Mouse (Mus musculus): ENCODE data around the gene Hist1h4f.
A peak's percentile ranks its signal among the peaks of the same experiment; 100 is the strongest.
"Not testable (repeated sequence)": the region's sequence is repeated elsewhere in the genome, so short reads cannot be mapped to it uniquely, and the experiment has no call there.

Hist1h4f gene

DNA sequence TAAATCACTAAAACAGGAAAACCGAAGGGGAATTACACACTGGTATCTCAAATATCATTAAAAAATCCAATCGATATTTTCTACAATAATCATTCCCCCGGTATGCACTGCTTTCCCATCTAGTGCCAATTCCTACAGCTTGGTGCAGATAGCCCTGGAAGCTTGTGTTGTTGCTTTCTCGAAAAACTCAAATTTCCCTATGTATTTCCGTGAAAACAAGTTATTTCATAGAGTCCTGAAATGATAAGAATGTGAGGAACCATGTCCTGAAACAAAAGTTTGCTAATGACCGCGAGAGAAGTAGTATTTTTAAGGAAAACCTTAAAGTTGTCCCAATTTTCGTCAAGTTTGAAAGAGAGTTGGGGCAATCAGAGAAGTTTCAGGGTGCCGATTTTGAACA, 2.9 kb upstream of the Hist1h4f start:
- DNase-seq: no peak

- DNase-seq: no peak
Measured at GRCm38 (mm10) chr13:23552962-23553361, 1.5 kb upstream of the Hist1h4f start, which contains the start of gene Hist1h1d. Gene Hist1h1d, plus strand, starts transcription at chr13:23553262.

GRCm38 (mm10) chr13:23551931-23552914, 775 bp upstream of the Hist1h4f start:
- no peak for DNase-seq

GRCm38 (mm10) chr13:23550761-23551145, 695 bp downstream of the Hist1h4f start:
- no peak for DNase-seq

DNA sequence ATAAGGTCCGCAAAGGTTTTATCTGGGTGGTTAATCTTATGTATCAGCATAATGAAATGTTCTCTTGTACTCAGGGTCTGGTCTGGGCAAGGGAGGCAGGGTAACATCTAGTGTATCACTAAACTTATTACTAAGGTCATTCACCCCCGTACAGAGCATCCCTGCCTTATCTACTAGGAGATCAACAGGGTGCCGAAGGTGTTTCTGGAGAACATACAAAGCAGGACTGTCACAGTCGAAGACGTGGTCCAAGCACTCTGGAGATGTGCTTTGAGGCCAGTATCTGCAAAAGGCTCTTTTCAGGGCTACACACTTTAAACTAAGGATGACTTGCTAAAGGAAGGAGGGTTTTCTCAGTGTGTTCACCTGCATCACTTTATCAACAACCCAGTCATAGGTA, 4.8 kb downstream of the Hist1h4f start:
- no peak for DNase-seq

GRCm38 (mm10) chr13:23544787-23545120, 6.7 kb downstream of the Hist1h4f start:
- not testable (repeated sequence) for DNase-seq

DNA sequence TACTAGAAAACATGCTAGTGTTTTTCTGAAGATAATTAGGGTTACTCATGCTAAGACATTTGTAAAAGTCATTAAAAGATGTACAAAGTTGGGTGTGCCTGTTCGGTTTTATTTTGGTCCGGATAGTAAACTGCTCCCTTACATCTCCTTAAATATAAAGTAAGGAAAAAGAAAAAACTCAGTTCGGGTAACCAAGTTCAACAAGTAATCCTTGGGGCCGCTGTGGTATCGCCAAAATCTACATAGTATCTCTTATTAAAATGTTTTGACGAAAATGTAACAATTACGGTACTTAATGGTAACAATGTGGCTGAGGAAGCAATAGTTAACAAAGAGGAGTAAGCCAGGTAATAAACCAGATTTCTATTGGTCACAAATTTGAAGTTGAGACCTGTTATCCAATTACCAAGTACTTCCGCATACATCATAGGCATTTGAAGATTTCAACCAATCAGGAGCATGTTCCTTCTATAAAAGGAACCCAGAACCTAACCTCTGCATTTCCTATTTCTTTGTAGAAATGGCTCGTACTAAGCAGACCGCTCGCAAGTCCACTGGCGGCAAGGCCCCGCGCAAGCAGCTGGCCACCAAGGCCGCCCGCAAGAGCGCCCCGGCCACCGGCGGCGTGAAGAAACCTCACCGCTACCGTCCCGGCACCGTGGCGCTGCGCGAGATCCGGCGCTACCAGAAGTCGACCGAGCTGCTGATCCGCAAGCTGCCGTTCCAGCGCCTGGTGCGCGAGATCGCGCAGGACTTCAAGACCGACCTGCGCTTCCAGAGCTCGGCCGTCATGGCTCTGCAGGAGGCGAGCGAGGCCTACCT, 7.3 kb downstream of the Hist1h4f start, which contains the start of gene Hist1h3f:
Gene Hist1h3f (plus strand): TSS at position 88 of the 822 bp plus-strand sequence.
- peak; percentile 47 to 89 for DNase-seq

GRCm38 (mm10) chr13:23542999-23543607, 8.3 kb downstream of the Hist1h4f start, which contains the start of gene Hist1h2bh:
Gene Hist1h2bh, minus strand, starts transcription at chr13:23543392.
- DNase-seq: peak; percentile 60 to 87

DNA sequence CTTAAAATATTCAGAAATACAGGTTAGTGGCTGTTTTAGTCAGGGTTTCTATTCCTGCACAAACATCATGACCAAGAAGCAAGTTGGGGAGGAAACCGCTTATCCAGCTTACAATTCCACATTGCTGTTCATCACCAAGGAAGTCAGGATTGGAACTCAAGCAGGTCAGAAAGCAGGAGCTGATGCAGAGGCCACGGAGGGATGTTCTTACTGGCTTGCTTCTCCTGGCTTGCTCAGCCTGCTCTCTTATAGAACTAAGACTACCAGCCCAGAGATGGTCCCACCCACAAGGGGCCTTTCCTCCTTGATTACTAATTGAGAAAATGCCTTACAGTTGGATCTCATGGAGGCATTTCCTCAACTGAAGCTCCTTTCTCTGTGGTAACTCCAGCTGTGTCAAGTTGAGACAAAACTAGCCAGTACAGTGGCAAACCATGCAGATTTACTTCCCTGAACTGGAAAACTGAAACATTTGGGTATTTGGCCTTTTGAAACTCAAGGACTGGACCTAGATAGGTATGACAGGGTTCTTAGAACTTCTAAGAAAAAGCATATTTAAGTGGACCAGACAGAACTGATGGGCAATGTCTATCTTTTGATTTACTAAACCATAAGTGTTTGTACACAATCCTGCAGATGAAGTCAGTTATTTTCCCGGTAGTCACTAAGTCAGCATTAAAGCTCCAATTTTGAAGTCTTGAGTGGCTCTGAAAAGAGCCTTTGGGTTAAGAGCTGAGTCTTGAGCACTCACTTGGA, 9.0 kb downstream of the Hist1h4f start:
- DNase-seq: not testable (repeated sequence)

- no peak for DNase-seq
Measured at GRCm38 (mm10) chr13:23541497-23541896, 10.0 kb downstream of the Hist1h4f start.

DNA sequence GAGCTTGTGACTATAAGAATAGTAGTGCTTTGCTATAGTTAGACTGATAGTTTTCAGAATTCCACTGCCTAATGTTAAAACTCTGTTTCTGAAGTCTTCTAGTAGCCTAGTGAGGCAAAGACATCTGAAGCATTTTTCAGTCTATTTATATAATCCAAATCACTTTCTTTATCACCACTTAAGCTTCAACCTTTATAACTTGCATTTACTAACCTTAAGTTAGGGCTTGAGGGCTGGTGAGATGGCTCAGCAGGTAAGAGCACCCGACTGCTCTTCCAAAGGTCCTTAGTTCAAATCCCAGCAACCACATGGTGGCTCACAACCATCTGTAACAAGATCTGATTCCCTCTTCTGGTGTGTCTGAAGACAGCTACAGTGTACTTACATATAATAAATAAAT, 11.6 kb downstream of the Hist1h4f start:
- not testable (repeated sequence) for DNase-seq

GRCm38 (mm10) chr13:23538249-23538648, 13.2 kb downstream of the Hist1h4f start:
- DNase-seq: no peak

DNA sequence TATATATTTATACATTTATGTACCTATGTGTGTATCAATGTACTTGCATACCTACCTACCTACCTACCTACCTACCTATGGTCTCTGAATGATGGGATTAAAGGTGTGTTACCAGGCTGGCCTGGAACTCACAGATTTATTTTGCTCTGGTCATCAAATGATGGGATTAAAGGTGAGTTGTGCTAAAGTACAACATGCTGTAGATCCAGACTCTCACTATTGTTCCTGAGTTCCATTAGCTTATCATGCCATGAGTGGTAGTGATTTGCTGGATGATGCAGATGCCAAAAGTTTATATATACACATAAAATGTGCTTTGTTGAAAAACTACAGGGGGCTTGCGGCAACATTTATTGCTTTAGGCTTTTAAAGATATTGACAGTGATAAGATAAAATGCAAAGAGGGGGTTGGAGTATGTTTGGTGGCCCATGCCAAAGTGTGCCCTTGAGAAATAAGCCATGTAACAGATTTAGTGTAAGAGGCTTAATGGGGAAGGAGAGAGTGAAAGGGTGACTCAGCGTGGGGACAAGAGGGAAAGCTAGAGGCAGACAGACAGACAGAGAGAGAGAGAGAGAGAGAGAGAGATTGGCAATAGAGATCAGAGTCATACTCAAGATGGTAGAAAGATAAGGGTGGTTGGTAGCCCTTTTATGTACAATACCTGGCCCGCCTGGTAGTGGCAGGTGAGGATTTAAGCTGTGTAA, 14.3 kb downstream of the Hist1h4f start:
- no peak for DNase-seq

- DNase-seq: no peak
Measured at GRCm38 (mm10) chr13:23536076-23536822, 15.2 kb downstream of the Hist1h4f start.

GRCm38 (mm10) chr13:23535137-23536075, 16.0 kb downstream of the Hist1h4f start, which contains the start of gene Hist1h3g:
Gene Hist1h3g, plus strand, starts transcription at chr13:23535422.
- DNase-seq: peak; percentile 81

DNA sequence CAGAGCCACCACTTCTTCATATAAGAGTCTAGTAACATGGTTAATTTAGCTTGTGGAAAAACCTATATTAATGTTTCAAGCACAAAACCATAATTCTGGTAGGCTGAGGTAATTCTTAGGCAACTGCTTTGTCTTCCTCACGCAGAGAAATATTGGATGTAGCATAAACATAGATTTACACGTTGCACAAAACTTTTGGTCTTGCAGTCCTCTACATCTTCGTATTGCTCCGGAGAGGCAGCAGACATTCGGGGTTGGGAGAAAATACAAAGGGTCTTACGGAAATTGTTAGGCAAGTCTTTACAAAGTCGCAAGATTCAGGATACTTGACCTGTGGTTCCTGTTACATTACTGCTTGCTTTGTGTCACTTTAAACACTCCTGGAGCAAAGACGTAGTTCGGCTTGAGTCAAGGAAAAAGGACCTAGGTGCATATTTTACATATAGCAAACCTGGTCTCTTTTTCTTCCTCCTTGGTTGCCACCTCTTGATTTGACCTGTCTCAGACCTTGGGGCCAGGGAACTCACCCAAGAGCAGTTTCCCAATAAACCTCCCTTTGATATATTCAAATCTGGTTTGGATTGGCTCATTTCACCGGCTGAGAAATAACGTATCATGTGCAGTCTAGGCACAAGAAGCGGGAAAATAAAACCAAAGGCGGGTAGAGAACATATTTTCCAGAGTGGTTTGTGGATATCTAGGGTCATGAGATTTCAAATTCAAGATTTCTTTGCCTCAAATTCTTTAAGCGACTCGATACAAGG, 16.9 kb downstream of the Hist1h4f start:
- no peak for DNase-seq

DNA sequence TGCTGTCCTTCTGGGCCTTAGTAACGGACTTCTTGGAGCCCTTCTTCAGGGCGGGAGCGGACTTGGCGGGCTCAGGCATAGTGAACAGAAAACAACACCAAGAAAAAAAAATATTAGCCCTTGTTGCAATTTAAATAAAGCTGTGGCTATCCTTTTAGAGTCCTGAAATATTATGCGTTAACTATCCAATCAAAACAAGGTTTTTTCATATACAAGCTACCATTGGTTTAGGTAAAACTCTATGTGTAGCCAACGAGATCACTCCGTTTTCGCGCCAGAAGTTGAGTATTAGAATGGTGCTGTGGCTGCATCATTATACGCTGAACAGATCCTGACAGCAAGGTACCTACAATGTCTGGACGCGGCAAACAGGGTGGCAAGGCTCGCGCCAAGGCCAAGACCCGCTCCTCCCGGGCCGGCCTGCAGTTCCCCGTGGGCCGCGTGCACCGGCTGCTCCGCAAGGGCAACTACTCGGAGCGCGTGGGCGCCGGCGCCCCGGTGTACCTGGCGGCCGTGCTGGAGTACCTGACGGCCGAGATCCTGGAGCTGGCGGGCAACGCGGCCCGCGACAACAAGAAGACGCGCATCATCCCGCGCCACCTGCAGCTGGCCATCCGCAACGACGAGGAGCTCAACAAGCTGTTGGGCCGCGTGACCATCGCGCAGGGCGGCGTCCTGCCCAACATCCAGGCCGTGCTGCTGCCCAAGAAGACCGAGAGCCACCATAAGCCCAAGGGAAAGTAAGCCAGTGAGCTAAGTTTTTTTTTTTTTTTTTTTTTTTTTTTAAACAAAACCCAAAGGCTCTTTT, 17.7 kb downstream of the Hist1h4f start, which contains the start of gene Hist1h2af:
Gene Hist1h2af (plus strand): TSS at position 347 of the 808 bp plus-strand sequence.
- peak in 1 of 2 experiments; percentile 51 for DNase-seq

Measured in kidney, adult 8-10 months (tissue).